Mouse (Mus musculus) monocyte, adult 2 months (primary cell): Measurements from ENCODE around the gene Nup155.

Experiments used
- DNase-seq, 2 experiments: peaks; one replicate each; pipeline ENCODE4 v3.0.0; 2022; ENCODE audit warnings: low spot score in 2 of 2, low read depth in 1 of 2

Nup155 gene

DNA sequence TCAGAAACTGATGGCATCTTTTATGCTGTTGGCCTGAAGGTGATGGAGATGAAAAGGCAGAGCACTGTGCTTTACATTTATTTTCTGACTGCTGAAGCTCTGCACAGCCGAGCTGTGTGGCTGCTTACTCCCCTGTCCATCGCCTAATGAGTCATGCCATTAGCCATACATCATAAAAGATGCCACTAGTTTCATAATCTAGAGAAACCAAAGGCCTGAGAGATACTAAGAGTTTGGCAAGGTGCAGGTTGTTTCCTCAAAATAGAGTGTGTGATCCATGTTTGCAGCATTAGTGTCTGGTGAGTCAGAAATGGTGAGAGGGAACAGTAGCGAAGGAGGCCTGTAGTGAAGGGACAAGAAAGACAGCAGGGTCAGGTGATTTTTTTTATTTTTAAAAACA, 80.5 kb downstream of the Nup155 start:
- DNase-seq: no peak

DNA sequence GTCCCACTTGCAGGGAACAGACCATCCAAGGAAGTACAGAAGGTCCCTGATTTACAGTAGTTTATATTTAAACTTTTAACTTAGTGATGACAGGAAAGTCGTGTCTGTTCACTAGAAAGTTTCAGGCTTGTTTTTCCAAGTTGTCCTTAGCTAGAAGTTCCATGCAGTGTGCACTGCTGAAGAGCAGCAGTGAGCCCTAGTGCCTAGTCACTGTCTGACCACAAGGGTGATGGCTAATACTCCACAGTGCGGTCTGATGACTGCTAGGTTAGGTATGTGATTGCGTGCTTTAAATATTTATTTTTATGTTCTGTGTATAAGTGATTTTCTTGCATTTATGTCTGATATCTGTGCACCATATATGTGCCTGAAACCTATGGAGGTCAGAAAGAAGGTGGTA, 81.4 kb downstream of the Nup155 start:
- DNase-seq: no peak

DNA sequence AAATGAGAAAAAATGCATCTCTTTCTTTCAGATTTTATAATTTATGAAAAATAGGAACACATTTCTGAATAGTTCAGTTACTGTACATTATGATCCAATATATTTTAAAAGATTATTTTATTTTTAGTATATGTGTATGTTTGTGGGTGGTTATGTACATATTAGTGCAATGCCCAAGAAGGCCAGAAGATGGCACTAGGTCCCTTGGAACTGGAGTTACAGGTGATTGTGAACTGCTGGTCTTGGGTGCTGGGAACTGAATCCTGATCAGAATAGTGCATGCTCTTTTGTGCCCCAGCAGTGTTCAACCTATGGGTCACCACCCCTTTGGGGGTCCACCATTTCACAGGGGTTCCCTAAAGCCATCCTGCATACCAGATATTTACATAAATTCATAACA, 91.2 kb downstream of the Nup155 start:
- no peak for DNase-seq

DNA sequence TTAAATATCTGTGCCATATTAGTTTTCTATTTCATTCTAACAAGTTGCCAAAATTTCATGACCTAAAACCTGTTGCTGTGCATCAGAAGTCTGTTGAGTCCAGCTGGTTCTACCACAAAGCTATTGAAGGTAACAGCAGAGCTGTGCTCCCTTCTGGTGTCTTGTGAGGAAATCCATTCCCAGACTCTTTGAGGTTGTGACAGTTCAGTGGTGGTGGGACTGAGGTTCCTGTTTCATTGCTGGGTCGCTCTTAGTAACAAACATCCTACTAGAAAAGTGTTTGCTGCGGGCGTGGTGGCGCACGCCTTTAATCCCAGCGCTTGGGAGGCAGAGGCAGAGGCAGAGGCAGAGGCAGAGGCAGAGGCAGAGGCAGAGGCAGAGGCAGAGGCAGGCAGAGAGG, 99.3 kb downstream of the Nup155 start:
- DNase-seq: no peak
